Mouse (Mus musculus) ES-E14 (cell line): ENCODE measurements around the gene Magi1. TPM values are rescaled to one million over a fixed set of nuclear protein-coding genes. Genes with fewer than 3 reads are reported as not detected.

Experiments used
- DNase-seq: peaks from one replicate; pipeline ENCODE4 v3.0.0-alpha.2; 2013; ENCODE audit warnings: low read depth, low spot score
- H3K27ac ChIP-seq: 2 replicates; pipeline ENCODE4 v1.5.1; 2012; ENCODE audit warnings: low read depth, mild to moderate bottlenecking, low read length, moderate library complexity, mixed read lengths; ENCODE audit not compliant: poor library complexity, insufficient read depth, severe bottlenecking
- H3K36me3 ChIP-seq: 2 replicates; pipeline ENCODE4 v1.6.1; 2012; ENCODE audit warnings: mild to moderate bottlenecking, low read length, moderate library complexity, mixed read lengths; ENCODE audit not compliant: control insufficient read depth, poor library complexity, insufficient read depth, severe bottlenecking
- H3K4me1 ChIP-seq, 2 experiments: fragments of 150-350 bp in 1 of 2; sonication (generic) in 1 of 2; 2 replicates each; pipeline ENCODE4 v1.6.1; 2012; ENCODE audit warnings: low read length in 2 of 2, mild to moderate bottlenecking in 1 of 2, mixed read lengths in 1 of 2; ENCODE audit not compliant: control insufficient read depth in 2 of 2, insufficient read depth in 2 of 2, poor library complexity in 1 of 2
- H3K4me3 ChIP-seq, 2 experiments: fragments of 150-350 bp in 1 of 2; sonication (generic) in 1 of 2; 2 replicates each; pipeline ENCODE4 v1.5.1; 2012; ENCODE audit warnings: low read length in 2 of 2, low read depth in 1 of 2, mild to moderate bottlenecking in 1 of 2, mixed read lengths in 1 of 2; ENCODE audit not compliant: insufficient read depth in 1 of 2, poor library complexity in 1 of 2, severe bottlenecking in 1 of 2
- H3K9ac ChIP-seq: 2 replicates; pipeline ENCODE4 v1.6.1; 2012; ENCODE audit warnings: low read depth, mild to moderate bottlenecking, low read length, mixed read lengths; ENCODE audit not compliant: poor library complexity, insufficient read depth, severe bottlenecking
- H3K9me3 ChIP-seq: fragments of 150-350 bp; sonication (generic); 2 replicates; pipeline ENCODE4 v1.6.1; 2012; ENCODE audit warnings: low read depth, mild to moderate bottlenecking, low read length; ENCODE audit not compliant: control insufficient read depth, insufficient read depth
- CHD2 ChIP-seq: IDR thresholded peaks from 2 replicates; pipeline ENCODE4 v1.6.1; 2014; ENCODE audit warnings: mild to moderate bottlenecking, low read depth, low read length, inconsistent platforms
- HCFC1 ChIP-seq: IDR thresholded peaks from 2 replicates; pipeline ENCODE4 v1.6.1; 2012; ENCODE audit warnings: low read length, inconsistent platforms, borderline replicate concordance; ENCODE audit not compliant: insufficient read depth
- MAFK ChIP-seq: IDR thresholded peaks from 2 replicates; pipeline ENCODE4 v1.6.1; 2014; ENCODE audit warnings: mild to moderate bottlenecking, low read depth, low read length, inconsistent platforms; ENCODE audit not compliant: insufficient read depth
- ZC3H11A ChIP-seq: IDR thresholded peaks from 2 replicates; pipeline ENCODE4 v1.6.1; 2012; ENCODE audit warnings: low read depth, mild to moderate bottlenecking, inconsistent platforms, low read length, borderline replicate concordance
- ZNF384 ChIP-seq: IDR thresholded peaks from 2 replicates; pipeline ENCODE4 v1.6.1; 2012; ENCODE audit warnings: low read depth, low read length, inconsistent platforms
- in situ Hi-C, 2 experiments: fragments of 600-800 bp; cut with MboI; formaldehyde crosslinking; loops; one replicate each; pipeline ENCODE4 v1.15.1; 2025; ENCODE audit warnings: low sequenced_read_pairs in 2 of 2, inconsistent platforms in 1 of 2; ENCODE audit not compliant: unreplicated experiment in 2 of 2
- total RNA-seq: library from RNA; depleted of rRNA; stranded (reverse); fragments of 300-350 nt; gene quantifications from 2 replicates; pipeline ENCODE4 v1.2.3, GENCODE M21; 2012

Gene Magi1
- total RNA-seq, 1 experiment, result 14.6 TPM

DNA sequence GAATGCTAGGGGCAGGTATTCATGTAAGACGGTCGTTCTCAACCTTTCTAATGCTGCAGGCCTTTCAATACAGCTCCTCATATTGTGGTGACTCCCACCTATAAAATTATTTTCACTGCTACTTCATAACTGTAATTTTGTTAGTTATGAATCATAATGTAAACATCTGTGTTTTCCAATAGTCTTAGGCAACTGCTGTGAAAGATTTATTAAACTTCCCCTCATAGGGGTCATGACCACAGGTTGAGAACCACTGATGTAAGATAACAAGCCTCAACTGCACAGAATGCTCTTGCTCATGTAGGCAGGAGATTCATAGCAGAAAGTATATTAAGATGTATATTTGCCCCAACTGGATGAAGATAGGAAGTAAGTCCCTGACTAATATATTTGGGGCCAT lies 359.1 kb downstream of the Magi1 start:
- H3K36me3 ChIP-seq, result no peaks in the 10 kb centered on the region
- no peak for TF ChIP-seq MAFK
- no peak for TF ChIP-seq ZC3H11A
- no peak overlapping the region for H3K9ac ChIP-seq
- no peaks in the 10 kb centered on the region for H3K9me3 ChIP-seq
- no peak overlapping the region for H3K4me3 ChIP-seq
- no peak for DNase-seq
- H3K27ac ChIP-seq, result no peak overlapping the region
- in situ Hi-C loops, result no loop called here
- peaks cover 0 to 8% of the 10 kb centered on the region in 2 experiments; a peak in 2 of 4 replicates for H3K4me1 ChIP-seq

DNA sequence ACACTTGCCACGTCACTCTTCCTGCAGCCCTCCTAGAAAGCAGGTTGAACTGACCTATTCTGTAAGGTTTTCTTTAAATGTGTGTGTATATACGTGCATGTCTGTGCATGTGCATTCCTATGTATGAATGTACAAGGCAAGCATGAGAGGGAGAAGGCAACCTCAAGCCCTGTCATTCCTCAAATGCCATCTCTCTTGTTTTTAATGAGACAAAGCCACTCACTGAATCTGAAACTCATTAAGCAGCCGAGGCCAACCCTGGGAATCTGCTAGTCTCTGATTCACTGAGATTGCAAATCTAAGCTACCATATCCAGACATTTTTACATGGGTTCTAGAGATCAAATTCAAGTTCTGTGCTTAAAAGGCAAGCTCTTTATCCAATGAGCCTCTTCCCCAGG lies 359.7 kb downstream of the Magi1 start:
- Histone ChIP-seq H3K4me1 (peaks cover 0 to 8% of the 10 kb centered on the region in 2 experiments; a peak in 2 of 4 replicates), H3K9ac (no peak overlapping the region), H3K36me3 (no peaks in the 10 kb centered on the region), H3K4me3 (no peak overlapping the region), H3K9me3 (no peaks in the 10 kb centered on the region), H3K27ac (no peak overlapping the region)
- in situ Hi-C loops, result no loop called here
- TF ChIP-seq MAFK, result no peak
- no peak for TF ChIP-seq HCFC1
- no peak for TF ChIP-seq ZNF384
- TF ChIP-seq CHD2, result no peak
- no peak for TF ChIP-seq ZC3H11A
- no peak for DNase-seq

DNA sequence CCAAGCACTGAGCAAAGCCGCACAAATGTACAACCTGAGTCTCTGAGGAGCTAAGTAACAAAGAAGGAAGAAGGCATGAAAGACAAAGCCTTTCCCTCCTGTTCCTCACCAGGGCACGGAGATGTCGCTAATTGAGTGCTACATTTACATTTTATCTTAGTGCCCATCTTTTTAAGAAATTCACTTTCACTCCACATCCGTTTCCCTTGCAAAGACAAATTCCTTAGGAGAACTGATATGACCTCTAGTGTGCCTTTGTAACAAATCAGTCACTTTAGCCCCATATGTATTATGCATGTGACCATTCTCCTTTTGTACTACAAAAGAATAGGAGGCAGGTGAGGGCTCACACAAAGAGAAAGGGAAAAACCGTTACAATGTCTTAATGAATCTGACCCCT lies 360.4 kb downstream of the Magi1 start:
- H3K27ac ChIP-seq, result no peak overlapping the region
- TF ChIP-seq ZC3H11A (no peak), CHD2 (no peak), ZNF384 (no peak)
- no peak overlapping the region for H3K9ac ChIP-seq
- no peaks in the 10 kb centered on the region for H3K9me3 ChIP-seq
- DNase-seq, result peak; percentile 24
- peaks cover 0 to 8% of the 10 kb centered on the region in 2 experiments; a peak in 2 of 4 replicates for H3K4me1 ChIP-seq
- in situ Hi-C loops, result no loop called here
- H3K4me3 ChIP-seq, result no peak overlapping the region
- no peaks in the 10 kb centered on the region for H3K36me3 ChIP-seq

DNA sequence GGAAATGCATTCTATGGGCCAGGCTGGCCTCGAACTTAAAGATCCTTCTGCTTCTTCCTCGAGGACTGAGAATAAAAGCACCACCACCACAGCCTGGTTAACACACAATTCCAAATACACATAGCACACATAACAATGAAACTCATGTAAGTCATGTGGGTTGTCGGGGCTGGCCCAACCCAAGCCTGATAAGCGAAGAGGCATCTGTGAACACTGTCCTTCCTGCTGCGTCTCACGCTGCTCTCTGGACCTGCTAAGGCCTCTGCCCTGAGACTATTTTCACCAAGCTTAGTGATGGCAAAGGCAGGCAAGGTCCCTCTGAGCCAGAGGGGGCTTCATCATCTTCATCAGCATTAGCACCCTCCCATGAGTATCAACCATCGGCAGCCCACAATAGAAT lies 360.8 kb downstream of the Magi1 start:
- Histone ChIP-seq H3K9ac (no peak overlapping the region), H3K4me3 (no peak overlapping the region), H3K4me1 (peaks cover 0 to 8% of the 10 kb centered on the region in 2 experiments; a peak in 2 of 4 replicates), H3K36me3 (no peaks in the 10 kb centered on the region), H3K9me3 (no peaks in the 10 kb centered on the region), H3K27ac (no peak overlapping the region)
- peak; percentile 1 for DNase-seq
- in situ Hi-C loops, result no loop called here
- TF ChIP-seq ZC3H11A (no peak), MAFK (no peak), HCFC1 (no peak), CHD2 (no peak), ZNF384 (no peak)

DNA sequence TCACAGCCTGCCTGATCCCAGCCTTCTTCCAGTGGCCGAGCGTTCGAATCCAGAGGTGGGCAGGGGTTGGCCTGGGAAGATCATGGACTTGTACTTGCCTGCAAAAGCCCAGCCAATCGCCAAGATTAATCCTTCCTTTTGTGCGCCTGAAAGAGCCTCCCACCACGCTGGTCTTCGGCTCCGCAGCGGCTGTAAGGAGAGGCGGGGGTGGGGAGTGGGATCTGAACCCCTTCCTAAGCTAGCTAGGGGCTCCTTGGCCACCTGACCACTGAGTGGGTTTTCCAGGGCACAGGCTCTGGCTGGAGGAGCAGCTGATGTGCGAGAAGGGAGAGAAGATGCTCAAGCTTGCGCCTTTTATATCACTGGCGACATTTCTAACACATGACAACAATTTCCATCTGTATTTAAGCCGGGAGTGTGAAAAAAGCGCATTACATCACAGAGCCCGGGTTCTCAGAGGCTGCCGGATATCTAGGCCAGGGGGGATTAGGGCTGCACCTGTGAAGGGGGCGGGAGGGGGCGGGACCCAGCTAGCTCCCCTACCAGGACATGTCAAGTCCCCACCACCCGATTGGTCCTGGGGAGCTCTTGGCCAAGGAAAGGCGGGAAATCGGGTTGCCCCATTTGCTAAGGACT lies 370.4 kb downstream of the Magi1 start:
- Histone ChIP-seq H3K4me3 (peak overlapping the region; percentile 64 to 83), H3K4me1 (peaks cover 0 to 6% of the 10 kb centered on the region in 2 experiments; a peak in 3 of 4 replicates), H3K9me3 (no peaks in the 10 kb centered on the region), H3K9ac (peak overlapping the region; percentile 87), H3K27ac (peak overlapping the region; percentile 99), H3K36me3 (no peaks in the 10 kb centered on the region)
- in situ Hi-C loops, result no loop called here
- DNase-seq, result peak; percentile 52
- TF ChIP-seq CHD2 (no peak), ZNF384 (no peak), MAFK (no peak), HCFC1 (peak; percentile 9; the same call in 1 of the 2 replicates)
